Mouse (Mus musculus) liver, embryonic 14.5 days (tissue): Measurements from ENCODE around the gene Pde10a.

Experiments
- CTCF ChIP-seq: IDR thresholded peaks from 2 replicates; pipeline ENCODE4 v1.5.1; 2016; ENCODE audit warnings: antibody characterized with exemption, low read depth, control low read depth
- EP300 ChIP-seq: IDR thresholded peaks from 2 replicates; pipeline ENCODE4 v1.6.1; 2016; ENCODE audit warnings: antibody characterized with exemption, low read depth

DNA sequence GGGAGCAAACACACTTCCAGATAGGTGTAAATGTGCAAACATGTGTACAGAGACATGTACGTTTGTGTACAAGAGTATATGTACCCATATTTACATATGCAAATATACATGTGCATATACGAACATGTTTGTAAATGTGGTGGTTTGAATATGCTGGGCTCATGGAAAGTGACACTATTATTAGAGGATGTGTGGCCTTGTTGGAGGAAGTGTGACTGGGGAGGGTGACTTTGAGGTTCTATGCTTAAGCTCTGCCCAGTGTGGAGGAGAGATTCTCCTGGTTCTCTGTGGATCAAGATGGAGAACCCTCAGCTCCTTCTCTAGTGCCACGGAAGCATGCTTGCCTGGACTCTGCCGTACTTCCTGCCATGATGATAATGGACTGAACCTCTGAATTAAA is 261.3 kb downstream of the Pde10a start:
- TF ChIP-seq CTCF (no peak), EP300 (no peak)
